Mouse (Mus musculus): Measurements from ENCODE around the gene Sertad1.

DNA sequence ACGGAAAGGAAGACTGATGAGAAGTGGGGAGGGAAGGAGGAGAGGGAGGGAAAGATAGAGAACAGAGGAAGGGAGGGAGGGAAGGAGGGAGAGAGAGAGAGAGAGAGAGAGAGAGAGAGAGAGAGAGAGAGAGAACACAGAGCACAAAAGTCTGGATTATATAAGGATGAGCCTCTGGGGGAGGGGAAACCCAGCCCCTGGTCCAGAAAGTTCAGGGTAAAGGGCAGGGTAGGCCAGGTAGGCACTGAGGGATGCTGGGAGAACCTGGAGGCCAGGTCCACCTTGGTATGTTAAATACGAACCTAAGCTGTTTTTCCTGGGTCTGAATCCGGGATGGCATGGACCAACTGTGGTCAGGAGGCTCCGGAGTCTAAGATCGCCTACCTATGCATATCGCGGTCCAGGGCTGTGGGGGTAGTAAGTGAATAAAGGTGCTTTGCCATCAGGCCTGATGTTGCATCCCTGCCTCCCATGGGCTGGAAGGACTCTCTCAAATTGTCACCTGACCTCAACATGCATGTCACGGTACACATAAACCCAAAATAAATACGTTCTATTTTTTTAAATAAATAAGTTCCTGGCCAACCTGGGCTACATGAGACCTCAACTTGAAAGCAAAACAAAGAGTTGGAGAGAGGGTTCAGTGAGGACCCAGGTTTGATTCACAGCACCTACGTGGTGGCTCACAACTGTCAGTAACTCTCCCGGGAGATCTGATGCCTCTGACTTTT lies 15.2 kb upstream of the Sertad1 start:
- TF ChIP-seq CTCF (IDR thresholded peaks at IDR 0.05; ENCODE audit: low read depth) (no peak), EP300 (IDR thresholded peaks at IDR 0.05; ENCODE audit: low read depth) (no peak)

Data from heart, postnatal 0 days (tissue).